In genomic region chr9:53705992-53706696, GRCm38 (mm10) we compare ENCODE assay signal across 8 mouse cellular contexts. TPM values are rescaled to one million over a fixed set of nuclear protein-coding genes. Genes with fewer than 3 reads are reported as not detected.
DNase-seq lines count a peak whose midpoint lies in the region; ATAC-seq and TF ChIP-seq lines count a peak whose summit lies in the region.

Gene Rab39 (minus strand): TSS chr9:53706232.

- no peaks in the 10 kb centered on the region for H3K9me3 ChIP-seq in megakaryocyte, embryonic 14.5 days

- H3K36me3 ChIP-seq in megakaryocyte, embryonic 14.5 days (replicated peaks; ENCODE audit: low read length): no peaks in the 10 kb centered on the region

- no peak for TF ChIP-seq POLR2A in cortical plate, adult 2 months (IDR thresholded peaks at IDR 0.05; ENCODE audit: extremely low read depth, insufficient read depth, low read length)

- peak; percentile 87 for ATAC-seq in activated CD4-positive, CD25-positive, alpha-beta regulatory T cell, adult 4 months

- H3K4me3 ChIP-seq in cortical plate, adult 2 months (ENCODE audit: insufficient read depth, low read length): peak within 1 kb of the TSS; percentile 80
- peak within 1 kb of the TSS; percentile 93 for H3K4me3 ChIP-seq in megakaryocyte, embryonic 14.5 days (replicated peaks)

- H3K27ac ChIP-seq in cortical plate, adult 2 months (ENCODE audit: insufficient read depth, low read length): no peak within 1 kb of the TSS

- peaks cover 18% of the 10 kb centered on the region for H3K27me3 ChIP-seq in megakaryocyte, embryonic 14.5 days (replicated peaks)

- peak; percentile 15 to 39 for DNase-seq in gastrocnemius, adult 8-10 months (ENCODE audit: low spot score in 2 of 2)
- peak; percentile 47 for DNase-seq in hindlimb bud, embryonic 11.5 days (ENCODE audit: extremely low spot score, low read depth, low spot score)
- peak; percentile 69 to 72 for DNase-seq in left cerebral cortex, adult 9 months (ENCODE audit: low spot score in 2 of 2)
- peak; percentile 68 to 79 for DNase-seq in right cerebral cortex, adult 2 months (ENCODE audit: low spot score in 2 of 2)
- peak; percentile 59 for DNase-seq in urinary bladder, postnatal 25 days (ENCODE audit: low spot score)

- no peak for TF ChIP-seq CTCF in cortical plate, adult 2 months (IDR thresholded peaks at IDR 0.05; ENCODE audit: extremely low read depth, insufficient read depth, low read length)

- H3K4me1 ChIP-seq in cortical plate, adult 2 months (ENCODE audit: control insufficient read depth, insufficient read depth, low read length): no peaks in the 10 kb centered on the region
- peaks cover 18% of the 10 kb centered on the region for H3K4me1 ChIP-seq in megakaryocyte, embryonic 14.5 days

RNA-seq across cellular contexts. Expression of gene Rab39, which starts in this region (rescaled TPM):
- polyA plus RNA-seq in activated CD4-positive, CD25-positive, alpha-beta regulatory T cell, adult 4 months (2017; shearing (Covaris generic)): not detected
- 0.45 and 0.69 TPM in 2 replicates for polyA plus RNA-seq in cortical plate, adult 2 months (2012; rRNA removed)
- under 1 TPM in 1 of 4 experiments, not detected in 3; 0.08 TPM for total RNA-seq in gastrocnemius, adult 8-10 months (2022)
- polyA plus RNA-seq in megakaryocyte, embryonic 14.5 days (2012; ENCODE audit: insufficient read depth, low replicate concordance): 0.31 TPM in 1 of 2 replicates, not detected in the other

Comparison
In these comparisons a context has a peak if more than half of its experiments do, and no peak if none do; other contexts are left out.
1. Peak in ATAC-seq in activated CD4-positive, CD25-positive, alpha-beta regulatory T cell, adult 4 months; RNA of the gene not detected or under 1 TPM.
2. Peak in DNase-seq in gastrocnemius, adult 8-10 months; RNA of the gene not detected or under 1 TPM.